Mouse (Mus musculus): Measurements from ENCODE around the gene Car11. TPM values are rescaled to one million over a fixed set of nuclear protein-coding genes. Genes with fewer than 3 reads are reported as not detected.

Gene Car11
- polyA plus RNA-seq, 1 experiment from 2014 or later: 4.2 TPM

GRCm38 (mm10) chr7:45718331-45718730 is 18.7 kb downstream of the Car11 start:
- WGBS: under 1% methylated on average over 20 of the region's 20 CpGs
- Histone ChIP-seq H3K27ac (ENCODE audit: low read length) (peak overlapping the region; percentile 93), H3K4me2 (ENCODE audit: low read depth, low read length) (peak overlapping the region; percentile 96), H3K27me3 (ENCODE audit: control insufficient read depth, insufficient read depth, low read length) (no peaks in the 10 kb centered on the region), H3K36me3 (ENCODE audit: control insufficient read depth, insufficient read depth) (peaks cover 21% of the 10 kb centered on the region), H3K9ac (ENCODE audit: low read length) (peak overlapping the region; percentile 99), H3K4me1 (ENCODE audit: control insufficient read depth, insufficient read depth, low read length) (peaks cover 40% of the 10 kb centered on the region), H3K9me3 (replicated peaks; ENCODE audit: control insufficient read depth, low read length) (no peaks in the 10 kb centered on the region), H3K4me3 (ENCODE audit: low read length) (peak overlapping the region; percentile 94)
- ATAC-seq (replicated peaks; ENCODE audit: extremely low read depth, insufficient read depth, low FRiP score): no peak

DNA sequence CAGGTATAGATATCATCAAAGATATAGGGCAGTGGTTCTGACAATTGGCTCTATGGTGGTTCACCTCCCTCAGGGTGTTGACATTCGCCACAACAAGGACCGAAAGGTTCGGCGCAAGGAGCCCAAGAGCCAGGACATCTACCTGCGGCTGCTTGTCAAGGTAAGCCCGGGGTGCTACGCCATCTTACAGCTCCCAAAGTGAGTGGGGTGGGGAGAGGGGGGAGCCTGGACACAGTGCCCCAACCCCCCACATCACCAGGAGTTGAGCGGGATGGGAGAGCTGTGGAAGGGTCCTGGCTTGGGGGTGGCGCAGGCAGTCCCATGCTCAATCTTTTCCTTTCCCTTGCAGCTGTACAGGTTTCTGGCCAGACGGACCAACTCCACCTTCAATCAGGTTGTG is 19.5 kb downstream of the Car11 start:
- peaks cover 37% of the 10 kb centered on the region for H3K4me1 ChIP-seq (ENCODE audit: control insufficient read depth, insufficient read depth, low read length)
- 80% methylated on average over 10 of the region's 10 CpGs for WGBS
- no peaks in the 10 kb centered on the region for H3K27me3 ChIP-seq (ENCODE audit: control insufficient read depth, insufficient read depth, low read length)
- H3K4me2 ChIP-seq (ENCODE audit: low read depth, low read length): peak overlapping the region; percentile 96
- no peak for ATAC-seq (replicated peaks; ENCODE audit: extremely low read depth, insufficient read depth, low FRiP score)
- peaks cover 22% of the 10 kb centered on the region for H3K36me3 ChIP-seq (ENCODE audit: control insufficient read depth, insufficient read depth)
- H3K9ac ChIP-seq (ENCODE audit: low read length): peak overlapping the region; percentile 99
- H3K4me3 ChIP-seq (ENCODE audit: low read length): peak overlapping the region; percentile 94
- no peaks in the 10 kb centered on the region for H3K9me3 ChIP-seq (replicated peaks; ENCODE audit: control insufficient read depth, low read length)
- H3K27ac ChIP-seq (ENCODE audit: low read length): no peak overlapping the region

DNA sequence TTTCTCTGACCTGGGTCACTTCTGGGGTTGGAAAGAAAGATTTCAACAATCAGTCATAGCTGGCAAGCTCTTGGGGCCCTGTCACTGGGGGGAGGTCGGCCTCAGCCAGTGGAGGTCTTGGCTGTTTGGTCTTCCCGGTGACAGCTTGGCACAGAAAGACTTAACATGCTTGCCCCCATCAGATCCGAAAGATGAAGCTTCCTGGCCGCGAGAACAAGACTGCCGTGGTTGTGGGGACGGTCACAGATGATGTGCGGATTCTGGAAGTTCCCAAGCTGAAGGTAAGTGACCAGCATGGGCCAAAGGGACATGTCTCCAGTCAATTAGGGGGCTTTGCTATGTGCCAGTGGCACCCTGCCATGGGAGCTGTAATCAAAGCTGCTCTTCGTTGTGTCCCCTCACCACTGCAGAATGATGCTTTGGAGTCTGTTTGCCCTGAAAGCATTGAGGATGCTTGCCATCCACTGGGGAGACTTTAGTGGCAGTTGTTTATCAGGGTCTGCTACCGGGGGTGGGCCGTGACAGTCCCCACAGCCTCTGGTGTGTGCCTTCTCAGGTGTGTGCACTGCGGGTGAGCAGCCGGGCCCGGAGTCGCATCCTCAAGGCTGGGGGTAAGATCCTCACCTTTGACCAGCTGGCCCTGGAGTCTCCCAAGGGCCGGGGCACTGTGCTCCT is 20.2 kb downstream of the Car11 start:
- no peak overlapping the region for H3K27ac ChIP-seq (ENCODE audit: low read length)
- H3K4me2 ChIP-seq (ENCODE audit: low read depth, low read length): no peak overlapping the region
- no peak overlapping the region for H3K4me3 ChIP-seq (ENCODE audit: low read length)
- H3K27me3 ChIP-seq (ENCODE audit: control insufficient read depth, insufficient read depth, low read length): no peaks in the 10 kb centered on the region
- no peak for ATAC-seq (replicated peaks; ENCODE audit: extremely low read depth, insufficient read depth, low FRiP score)
- H3K9ac ChIP-seq (ENCODE audit: low read length): no peak overlapping the region
- H3K4me1 ChIP-seq (ENCODE audit: control insufficient read depth, insufficient read depth, low read length): peaks cover 31% of the 10 kb centered on the region
- peaks cover 23% of the 10 kb centered on the region for H3K36me3 ChIP-seq (ENCODE audit: control insufficient read depth, insufficient read depth)
- WGBS: 91% methylated on average over 15 of the region's 16 CpGs
- no peaks in the 10 kb centered on the region for H3K9me3 ChIP-seq (replicated peaks; ENCODE audit: control insufficient read depth, low read length)

DNA sequence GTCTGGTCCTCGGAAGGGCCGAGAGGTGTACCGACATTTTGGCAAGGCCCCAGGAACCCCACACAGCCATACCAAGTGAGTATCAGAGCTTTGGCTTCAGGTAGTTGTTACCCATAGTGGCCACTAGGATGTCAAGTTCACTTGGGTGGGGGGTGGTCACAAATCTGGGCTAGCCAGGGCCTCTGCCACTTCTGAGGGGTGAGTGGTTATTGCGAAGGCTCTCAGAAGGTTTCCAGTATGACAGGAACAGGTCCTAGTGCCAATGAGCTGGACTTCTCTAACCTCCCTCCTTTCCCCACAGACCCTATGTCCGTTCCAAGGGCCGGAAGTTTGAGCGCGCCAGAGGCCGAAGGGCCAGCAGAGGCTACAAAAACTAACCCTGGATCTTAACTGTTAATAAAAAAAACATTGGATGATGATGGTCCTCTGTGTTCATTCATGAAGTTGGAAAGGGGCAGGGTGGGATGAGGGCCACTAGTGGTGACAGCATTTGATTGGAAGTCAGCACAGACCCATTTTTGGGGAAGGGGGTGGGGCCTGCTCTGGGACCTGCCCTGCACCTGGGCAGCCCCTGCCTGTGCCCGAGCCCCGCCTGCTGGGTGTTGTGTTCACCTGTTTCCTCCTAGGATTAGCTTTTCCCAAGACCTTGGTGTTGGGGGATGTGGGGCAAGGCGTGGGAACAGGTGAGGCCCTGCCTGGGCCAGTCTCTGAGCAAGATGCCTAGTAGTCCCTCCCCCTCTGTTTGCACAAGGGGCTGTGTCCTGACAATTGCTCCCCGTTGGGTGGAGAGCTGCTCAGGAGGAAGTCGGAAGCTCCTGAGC is 21.0 kb downstream of the Car11 start, which contains the start of gene Fam83e:
TSS of gene Fam83e (plus strand) at position 800 of the 821 bp plus-strand sequence.
- no peak within 1 kb of the TSS for H3K9ac ChIP-seq (ENCODE audit: low read length)
- no peak within 1 kb of the TSS for H3K27ac ChIP-seq (ENCODE audit: low read length)
- peaks cover 28% of the 10 kb centered on the region for H3K4me1 ChIP-seq (ENCODE audit: control insufficient read depth, insufficient read depth, low read length)
- peaks cover 23% of the 10 kb centered on the region for H3K36me3 ChIP-seq (ENCODE audit: control insufficient read depth, insufficient read depth)
- 76% methylated on average over 14 of the region's 14 CpGs for WGBS
- no peaks in the 10 kb centered on the region for H3K27me3 ChIP-seq (ENCODE audit: control insufficient read depth, insufficient read depth, low read length)
- no peak for ATAC-seq (replicated peaks; ENCODE audit: extremely low read depth, insufficient read depth, low FRiP score)
- H3K4me3 ChIP-seq (ENCODE audit: low read length): no peak within 1 kb of the TSS
- no peak within 1 kb of the TSS for H3K4me2 ChIP-seq (ENCODE audit: low read depth, low read length)
- no peaks in the 10 kb centered on the region for H3K9me3 ChIP-seq (replicated peaks; ENCODE audit: control insufficient read depth, low read length)

- Histone ChIP-seq H3K4me2 (ENCODE audit: low read depth, low read length) (no peak overlapping the region), H3K9me3 (replicated peaks; ENCODE audit: control insufficient read depth, low read length) (no peaks in the 10 kb centered on the region), H3K4me3 (ENCODE audit: low read length) (no peak overlapping the region), H3K4me1 (ENCODE audit: control insufficient read depth, insufficient read depth, low read length) (peaks cover 22% of the 10 kb centered on the region), H3K27ac (ENCODE audit: low read length) (no peak overlapping the region), H3K27me3 (ENCODE audit: control insufficient read depth, insufficient read depth, low read length) (no peaks in the 10 kb centered on the region), H3K36me3 (ENCODE audit: control insufficient read depth, insufficient read depth) (peaks cover 23% of the 10 kb centered on the region), H3K9ac (ENCODE audit: low read length) (no peak overlapping the region)
- ATAC-seq (replicated peaks; ENCODE audit: extremely low read depth, insufficient read depth, low FRiP score): no peak
- 76% methylated on average over 7 of the region's 7 CpGs for WGBS
Measured at GRCm38 (mm10) chr7:45721234-45721571, 21.6 kb downstream of the Car11 start.

GRCm38 (mm10) chr7:45721642-45722347 is 22.2 kb downstream of the Car11 start:
- Histone ChIP-seq H3K4me1 (ENCODE audit: control insufficient read depth, insufficient read depth, low read length) (peaks cover 16% of the 10 kb centered on the region), H3K27ac (ENCODE audit: low read length) (no peak overlapping the region), H3K9ac (ENCODE audit: low read length) (no peak overlapping the region), H3K4me3 (ENCODE audit: low read length) (no peak overlapping the region), H3K9me3 (replicated peaks; ENCODE audit: control insufficient read depth, low read length) (no peaks in the 10 kb centered on the region), H3K36me3 (ENCODE audit: control insufficient read depth, insufficient read depth) (peaks cover 23% of the 10 kb centered on the region), H3K4me2 (ENCODE audit: low read depth, low read length) (no peak overlapping the region), H3K27me3 (ENCODE audit: control insufficient read depth, insufficient read depth, low read length) (no peaks in the 10 kb centered on the region)
- no peak for ATAC-seq (replicated peaks; ENCODE audit: extremely low read depth, insufficient read depth, low FRiP score)
- WGBS: 64% methylated on average over 13 of the region's 13 CpGs

GRCm38 (mm10) chr7:45722348-45722713 is 22.7 kb downstream of the Car11 start:
- H3K4me3 ChIP-seq (ENCODE audit: low read length): no peak overlapping the region
- WGBS: 71% methylated on average over 13 of the region's 13 CpGs
- no peaks in the 10 kb centered on the region for H3K9me3 ChIP-seq (replicated peaks; ENCODE audit: control insufficient read depth, low read length)
- H3K36me3 ChIP-seq (ENCODE audit: control insufficient read depth, insufficient read depth): peaks cover 23% of the 10 kb centered on the region
- no peak overlapping the region for H3K27ac ChIP-seq (ENCODE audit: low read length)
- H3K4me2 ChIP-seq (ENCODE audit: low read depth, low read length): no peak overlapping the region
- no peak for ATAC-seq (replicated peaks; ENCODE audit: extremely low read depth, insufficient read depth, low FRiP score)
- no peak overlapping the region for H3K9ac ChIP-seq (ENCODE audit: low read length)
- H3K4me1 ChIP-seq (ENCODE audit: control insufficient read depth, insufficient read depth, low read length): peaks cover 14% of the 10 kb centered on the region
- no peaks in the 10 kb centered on the region for H3K27me3 ChIP-seq (ENCODE audit: control insufficient read depth, insufficient read depth, low read length)

GRCm38 (mm10) chr7:45723301-45723700 is 23.7 kb downstream of the Car11 start:
- peaks cover 14% of the 10 kb centered on the region for H3K4me1 ChIP-seq (ENCODE audit: control insufficient read depth, insufficient read depth, low read length)
- no peaks in the 10 kb centered on the region for H3K9me3 ChIP-seq (replicated peaks; ENCODE audit: control insufficient read depth, low read length)
- H3K4me3 ChIP-seq (ENCODE audit: low read length): no peak overlapping the region
- no peak overlapping the region for H3K4me2 ChIP-seq (ENCODE audit: low read depth, low read length)
- no peak overlapping the region for H3K27ac ChIP-seq (ENCODE audit: low read length)
- peaks cover 23% of the 10 kb centered on the region for H3K36me3 ChIP-seq (ENCODE audit: control insufficient read depth, insufficient read depth)
- no peak for ATAC-seq (replicated peaks; ENCODE audit: extremely low read depth, insufficient read depth, low FRiP score)
- H3K9ac ChIP-seq (ENCODE audit: low read length): no peak overlapping the region
- 89% methylated on average over 4 of the region's 4 CpGs for WGBS
- H3K27me3 ChIP-seq (ENCODE audit: control insufficient read depth, insufficient read depth, low read length): no peaks in the 10 kb centered on the region

DNA sequence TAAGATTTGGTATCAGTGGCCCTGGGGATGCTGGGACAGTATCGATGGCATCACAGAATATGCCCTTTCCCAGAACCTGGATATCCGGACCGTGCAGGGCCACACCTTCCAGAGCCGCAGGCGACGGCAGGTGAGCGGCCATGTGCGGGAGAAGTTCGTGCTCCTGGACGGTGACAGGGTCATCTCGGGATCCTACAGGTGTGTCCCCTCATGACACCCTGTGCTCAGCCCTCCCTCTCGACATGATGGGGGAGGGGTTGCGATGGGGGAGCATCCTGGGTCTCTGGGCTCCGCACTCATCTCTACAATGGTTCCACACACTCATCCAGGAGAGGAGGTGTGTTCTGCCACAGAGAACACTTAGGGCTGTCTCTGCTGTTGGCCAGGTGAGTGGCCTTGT is 24.1 kb downstream of the Car11 start:
- Histone ChIP-seq H3K4me3 (ENCODE audit: low read length) (no peak overlapping the region), H3K9me3 (replicated peaks; ENCODE audit: control insufficient read depth, low read length) (no peaks in the 10 kb centered on the region), H3K9ac (ENCODE audit: low read length) (no peak overlapping the region), H3K27ac (ENCODE audit: low read length) (no peak overlapping the region), H3K4me2 (ENCODE audit: low read depth, low read length) (no peak overlapping the region), H3K36me3 (ENCODE audit: control insufficient read depth, insufficient read depth) (peaks cover 23% of the 10 kb centered on the region), H3K27me3 (ENCODE audit: control insufficient read depth, insufficient read depth, low read length) (no peaks in the 10 kb centered on the region), H3K4me1 (ENCODE audit: control insufficient read depth, insufficient read depth, low read length) (peaks cover 11% of the 10 kb centered on the region)
- WGBS: 90% methylated on average over 14 of the region's 14 CpGs
- no peak for ATAC-seq (replicated peaks; ENCODE audit: extremely low read depth, insufficient read depth, low FRiP score)
